Mouse (Mus musculus) MEL (cell line): ENCODE data around the gene Pnpla2. TPM values are rescaled to one million over a fixed set of nuclear protein-coding genes. Genes with fewer than 3 reads are reported as not detected.

Experiments used
- DNase-seq: peaks from one replicate; pipeline ENCODE4 v3.0.0; 2011; ENCODE audit warnings: low read depth, low spot score
- H3K27ac ChIP-seq: 2 replicates; pipeline ENCODE4 v1.5.1; 2012; ENCODE audit warnings: low read depth, mild to moderate bottlenecking, control low read depth, low read length, moderate library complexity; ENCODE audit not compliant: control insufficient read depth
- H3K27me3 ChIP-seq, 2 experiments: fragments of 150-350 bp in 1 of 2; sonication (generic) in 1 of 2; 2 replicates each; pipeline ENCODE4 v1.6.1; 2012; ENCODE audit warnings: low read length in 2 of 2, mild to moderate bottlenecking in 2 of 2, improper control_type of control experiment in 1 of 2, moderate library complexity in 1 of 2; ENCODE audit not compliant: insufficient read depth in 2 of 2, control insufficient read depth in 1 of 2
- H3K36me3 ChIP-seq, 2 experiments: 2 replicates each; pipeline ENCODE4 v1.6.1; 2012 to 2014; ENCODE audit warnings: low read length in 2 of 2, improper control_type of control experiment in 1 of 2, inconsistent platforms in 1 of 2, mild to moderate bottlenecking in 1 of 2; ENCODE audit not compliant: insufficient read depth in 2 of 2, control insufficient read depth in 1 of 2
- H3K4me1 ChIP-seq, 2 experiments: fragments of 150-350 bp in 1 of 2; sonication (generic) in 1 of 2; 2 replicates each; pipeline ENCODE4 v1.6.1; 2012; ENCODE audit warnings: low read length in 2 of 2, improper control_type of control experiment in 1 of 2, mild to moderate bottlenecking in 1 of 2; ENCODE audit not compliant: insufficient read depth in 2 of 2, control insufficient read depth in 1 of 2
- H3K4me3 ChIP-seq, 2 experiments: fragments of 150-350 bp in 1 of 2; sonication (generic) in 1 of 2; 2 replicates each; pipeline ENCODE4 v1.5.1; 2012; ENCODE audit warnings: low read depth in 2 of 2, low read length in 2 of 2, mild to moderate bottlenecking in 2 of 2, moderate library complexity in 2 of 2, control low read depth in 1 of 2, improper control_type of control experiment in 1 of 2; ENCODE audit not compliant: control insufficient read depth in 1 of 2, insufficient read depth in 1 of 2
- H3K79me2 ChIP-seq: 2 replicates; pipeline ENCODE4 v1.6.1; 2012; ENCODE audit warnings: mild to moderate bottlenecking, low read length, moderate library complexity; ENCODE audit not compliant: control insufficient read depth, poor library complexity, insufficient read depth
- H3K9ac ChIP-seq: 2 replicates; pipeline ENCODE4 v1.6.1; 2012; ENCODE audit warnings: low read depth, mild to moderate bottlenecking, control low read depth, low read length, moderate library complexity; ENCODE audit not compliant: control insufficient read depth, poor library complexity, severe bottlenecking
- H3K9me3 ChIP-seq: fragments of 150-350 bp; sonication (generic); replicated peaks from 2 replicates; pipeline ENCODE4 v1.6.1; 2012; ENCODE audit warnings: mild to moderate bottlenecking, low read length, improper control_type of control experiment, moderate library complexity; ENCODE audit not compliant: insufficient read depth
- CTCF ChIP-seq, 3 experiments: IDR thresholded peaks in 2 of 3; conservative IDR thresholded peaks in 1 of 3; 2 replicates each; pipeline ENCODE4 v1.5.1; 2011 to 2012; ENCODE audit warnings: low read length in 3 of 3, low read depth in 2 of 3, mild to moderate bottlenecking in 2 of 3, improper control_type of control experiment in 1 of 3, inconsistent platforms in 1 of 3, mixed read lengths in 1 of 3, moderate library complexity in 1 of 3; ENCODE audit not compliant: control insufficient read depth in 1 of 3, insufficient read depth in 1 of 3, poor library complexity in 1 of 3, severe bottlenecking in 1 of 3
- MAX ChIP-seq: IDR thresholded peaks from 2 replicates; pipeline ENCODE4 v1.6.1; 2011; ENCODE audit warnings: low read length, improper control_type of control experiment
- MAZ ChIP-seq: IDR thresholded peaks from 2 replicates; pipeline ENCODE4 v1.6.1; 2012; ENCODE audit warnings: low read depth, mild to moderate bottlenecking, inconsistent platforms, low read length, improper control_type of control experiment
- MXI1 ChIP-seq: IDR thresholded peaks from 2 replicates; pipeline ENCODE4 v1.6.1; 2011; ENCODE audit warnings: mild to moderate bottlenecking, low read depth, low read length, improper control_type of control experiment
- NRF1 ChIP-seq: IDR thresholded peaks from 2 replicates; pipeline ENCODE4 v1.6.1; 2014; ENCODE audit warnings: low read depth, mild to moderate bottlenecking, inconsistent platforms, low read length, improper control_type of control experiment, moderate library complexity; ENCODE audit not compliant: poor library complexity, insufficient read depth, severe bottlenecking
- POLR2A ChIP-seq, 2 experiments: IDR thresholded peaks; 2 replicates each; pipeline ENCODE4 v1.6.1; 2011 to 2012; ENCODE audit warnings: low read length in 2 of 2, mild to moderate bottlenecking in 2 of 2, control low read depth in 1 of 2, improper control_type of control experiment in 1 of 2, low read depth in 1 of 2, moderate library complexity in 1 of 2; ENCODE audit not compliant: control insufficient read depth in 1 of 2, insufficient read depth in 1 of 2, poor library complexity in 1 of 2
- RAD21 ChIP-seq: IDR thresholded peaks from 2 replicates; pipeline ENCODE4 v1.6.1; 2011; ENCODE audit warnings: mild to moderate bottlenecking, low read depth, low read length, improper control_type of control experiment
- SMC3 ChIP-seq: IDR thresholded peaks from 2 replicates; pipeline ENCODE4 v1.6.1; 2011; ENCODE audit warnings: low read depth, low read length, improper control_type of control experiment
- TAL1 ChIP-seq: IDR thresholded peaks from 2 replicates; pipeline ENCODE4 v1.6.1; 2012; ENCODE audit warnings: mild to moderate bottlenecking, inconsistent platforms, low read length, moderate library complexity, mixed read lengths
- TBP ChIP-seq: IDR thresholded peaks from 2 replicates; pipeline ENCODE4 v1.8.0; 2011; ENCODE audit warnings: low read depth, low read length, improper control_type of control experiment
- UBTF ChIP-seq: IDR thresholded peaks from 2 replicates; pipeline ENCODE4 v1.6.1; 2012; ENCODE audit warnings: low read depth, mild to moderate bottlenecking, inconsistent platforms, low read length, improper control_type of control experiment, moderate library complexity, borderline replicate concordance; ENCODE audit not compliant: insufficient read depth
- USF1 ChIP-seq: IDR thresholded peaks from 2 replicates; pipeline ENCODE4 v1.6.1; 2014; ENCODE audit warnings: low read depth, mild to moderate bottlenecking, inconsistent platforms, low read length, improper control_type of control experiment, moderate library complexity
- USF2 ChIP-seq, 2 experiments: IDR thresholded peaks; 2 replicates each; pipeline ENCODE4 v1.6.1; 2011 to 2012; ENCODE audit warnings: improper control_type of control experiment in 2 of 2, low read length in 2 of 2, borderline replicate concordance in 1 of 2, inconsistent platforms in 1 of 2, low read depth in 1 of 2, mild to moderate bottlenecking in 1 of 2; ENCODE audit not compliant: insufficient read depth in 1 of 2
- ZC3H11A ChIP-seq: IDR thresholded peaks from 2 replicates; pipeline ENCODE4 v1.6.1; 2012; ENCODE audit warnings: low read depth, mild to moderate bottlenecking, inconsistent platforms, low read length, improper control_type of control experiment
- polyA plus RNA-seq, 2 experiments: library from polyadenylated mRNA; stranded (reverse) in 1 of 2; unstranded in 1 of 2; fragments of >175 nt in 1 of 2; fragments of >200 nt in 1 of 2; gene quantifications; 2 replicates each; pipeline versions ENCODE4 v1.2.1 to v1.2.4; 2012; ENCODE audit warnings: low replicate concordance in 2 of 2, low read depth in 1 of 2; ENCODE audit not compliant: insufficient read length in 2 of 2, insufficient read depth in 1 of 2, missing spikeins in 1 of 2
- total RNA-seq: library from RNA; depleted of rRNA; stranded (reverse); fragments of 300-350 nt; gene quantifications from 2 replicates; pipeline ENCODE4 v1.2.3, GENCODE M21; 2012

Pnpla2 gene
- total and polyA plus RNA-seq, 3 experiments: 8.3 to 38.6 TPM; not detected in 1

GRCm38 (mm10) chr7:141477578-141478269, 22.7 kb downstream of the Pnpla2 start:
- no peak for DNase-seq
- TF ChIP-seq ZC3H11A (no peak), MXI1 (no peak), USF1 (no peak), TBP (no peak), USF2 (IDR thresholded peaks at IDR 0.05; ENCODE audit: borderline replicate concordance in 1 of 2, insufficient read depth in 1 of 2, low read depth in 1 of 2, low read length in 2 of 2) (no peak), NRF1 (no peak), POLR2A (IDR thresholded peaks at IDR 0.05; ENCODE audit: control insufficient read depth in 1 of 2, insufficient read depth in 1 of 2, low read depth in 1 of 2, low read length in 2 of 2, poor library complexity in 1 of 2) (no peak)
- H3K27me3 ChIP-seq: no peaks in the 10 kb centered on the region
- peaks cover 3 to 22% of the 10 kb centered on the region in 2 experiments; a peak in 3 of 4 replicates for H3K4me1 ChIP-seq
- peaks cover 49% of the 10 kb centered on the region for H3K79me2 ChIP-seq
- H3K27ac ChIP-seq: no peak overlapping the region; the same call in 1 of the 2 replicates
- H3K9ac ChIP-seq: peak overlapping the region; percentile 98; the same call in 1 of the 2 replicates
- H3K36me3 ChIP-seq: peaks cover 0 to 16% of the 10 kb centered on the region in 2 experiments; a peak in 2 of 4 replicates
- no peaks in the 10 kb centered on the region for H3K9me3 ChIP-seq
- no peak overlapping the region for H3K4me3 ChIP-seq

- TF ChIP-seq MAZ (no peak), MXI1 (no peak), ZC3H11A (no peak)
- TF ChIP-seq, all 39 proteins: peak for 0
- Histone ChIP-seq H3K9me3 (no peaks in the 10 kb centered on the region), H3K27ac (no peak overlapping the region), H3K9ac (no peak overlapping the region), H3K36me3 (peaks cover 0 to 16% of the 10 kb centered on the region in 2 experiments; a peak in 2 of 4 replicates), H3K79me2 (peaks cover 47% of the 10 kb centered on the region), H3K4me1 (peaks cover 3 to 22% of the 10 kb centered on the region in 2 experiments; a peak in 3 of 4 replicates), H3K4me3 (no peak overlapping the region), H3K27me3 (no peaks in the 10 kb centered on the region)
- DNase-seq: no peak
These were observed 23.3 kb downstream of the Pnpla2 start for GRCm38 (mm10) chr7:141478270-141478748.

GRCm38 (mm10) chr7:141480842-141481497, 26.0 kb downstream of the Pnpla2 start:
- peaks cover 22% of the 10 kb centered on the region for H3K79me2 ChIP-seq
- H3K36me3 ChIP-seq: peaks cover 0 to 7% of the 10 kb centered on the region in 2 experiments; a peak in 2 of 4 replicates
- DNase-seq: peak; percentile 81
- TF ChIP-seq UBTF (no peak), MAX (no peak), TAL1 (no peak), RAD21 (peak; percentile 72), CTCF (IDR thresholded peaks at IDR 0.05 in 2 of 3, conservative IDR thresholded peaks at IDR 0.05 in 1 of 3; ENCODE audit: control insufficient read depth in 1 of 3, insufficient read depth in 1 of 3, low read depth in 2 of 3, low read length in 3 of 3, poor library complexity in 1 of 3, severe bottlenecking in 1 of 3) (peak; percentile 80 to 95 (median 81)), MXI1 (no peak), SMC3 (peak; percentile 70), ZC3H11A (peak; percentile 26; the same call in 1 of the 2 replicates)
- H3K9ac ChIP-seq: no peak overlapping the region
- H3K4me1 ChIP-seq: peaks cover 0 to 13% of the 10 kb centered on the region in 2 experiments; a peak in 3 of 4 replicates
- H3K4me3 ChIP-seq: no peak overlapping the region
- H3K9me3 ChIP-seq: no peaks in the 10 kb centered on the region
- H3K27me3 ChIP-seq: no peaks in the 10 kb centered on the region
- H3K27ac ChIP-seq: no peak overlapping the region
